Mouse (Mus musculus) lung, embryonic 16.5 days (tissue): ENCODE results near the gene Mup3. TPM values are rescaled to one million over a fixed set of nuclear protein-coding genes. Genes with fewer than 3 reads are reported as not detected.

Source experiments
- polyA plus RNA-seq: library from polyadenylated mRNA; unstranded; fragments of >200 nt; fragmentation: Nextera tagmentation; extraction: Ambion mirVana; gene quantifications from 2 replicates; pipeline ENCODE4 v1.2.1, GENCODE M21; 2015

Mup3 gene
- polyA plus RNA-seq, 1 experiment from 2014 or later = not detected

Other genes starting within 250 kb of the Mup3 start
- not detected in 2 replicates for gene Mup20, start 33.2 kb downstream of the Mup3 start, polyA plus RNA-seq
- gene Mup21, start 63.5 kb upstream of the Mup3 start, polyA plus RNA-seq = not detected in 2 replicates
- gene Zfp37, start 143.7 kb upstream of the Mup3 start, polyA plus RNA-seq = 9.5 and 10.5 TPM in 2 replicates
- gene Slc31a2, start 175.2 kb upstream of the Mup3 start, polyA plus RNA-seq = 21.2 and 21.4 TPM in 2 replicates